Mouse (Mus musculus) hindbrain, postnatal 0 days (tissue): ENCODE results near the gene Ms4a18. TPM values are rescaled to one million over a fixed set of nuclear protein-coding genes. Genes with fewer than 3 reads are reported as not detected.
A peak's percentile ranks its signal among the peaks of the same experiment; 100 is the strongest.

Experiments used
- ATAC-seq: fragments of 200-750 bp; cut with Nextera tagmentation; 2 replicates; pipeline ENCODE4 v1.8.0; 2017; ENCODE audit warnings: mild to moderate bottlenecking, moderate TSS enrichment, moderate library complexity
- DNase-seq: peaks from one replicate; pipeline ENCODE4 v3.0.0-alpha.2; 2015; ENCODE audit warnings: low spot score
- H3K27ac ChIP-seq: fragments of 300-500 bp; sonication (generic); 2 replicates; pipeline ENCODE4 v1.5.1; 2014; ENCODE audit warnings: mild to moderate bottlenecking
- H3K27me3 ChIP-seq: fragments of 300-500 bp; sonication (generic); 2 replicates; pipeline ENCODE4 v1.6.1; 2014; ENCODE audit warnings: low read length, mixed read lengths; ENCODE audit not compliant: insufficient read depth
- H3K36me3 ChIP-seq: fragments of 300-500 bp; sonication (generic); 2 replicates; pipeline ENCODE4 v1.6.1; 2014; ENCODE audit warnings: low read length, mixed read lengths; ENCODE audit not compliant: insufficient read depth
- H3K4me1 ChIP-seq: fragments of 300-500 bp; sonication (generic); 2 replicates; pipeline ENCODE4 v1.6.1; 2014; ENCODE audit warnings: antibody characterized with exemption, low read length, mixed read lengths; ENCODE audit not compliant: insufficient read depth
- H3K4me2 ChIP-seq: fragments of 300-500 bp; sonication (generic); 2 replicates; pipeline ENCODE4 v1.6.1; 2014; ENCODE audit warnings: low read depth, mild to moderate bottlenecking, low read length, moderate library complexity, mixed read lengths
- H3K4me3 ChIP-seq: fragments of 300-500 bp; sonication (generic); 2 replicates; pipeline ENCODE4 v1.5.1; 2014; ENCODE audit warnings: low read length
- H3K9ac ChIP-seq: fragments of 300-500 bp; sonication (generic); replicated peaks from 2 replicates; pipeline ENCODE4 v1.6.1; 2014; ENCODE audit warnings: mild to moderate bottlenecking, low read length, moderate library complexity, mixed read lengths
- H3K9me3 ChIP-seq: fragments of 300-500 bp; sonication (generic); 2 replicates; pipeline ENCODE4 v1.6.1; 2016; ENCODE audit warnings: low read length, mixed read lengths
- CTCF ChIP-seq: IDR thresholded peaks from 2 replicates; pipeline ENCODE4 v1.5.1; 2016; ENCODE audit warnings: antibody characterized with exemption, control low read depth, low read depth
- WGBS: fragments of 180-500 bp; shearing (Covaris S2); extraction: QIAGEN DNeasy Blood & Tissue Kit; methylation state at CpG from one replicate; pipeline ENCODE4 v1.1.7; 2014; 5-methylcytosine and 5-hydroxymethylcytosine counted together
- polyA plus RNA-seq: library from polyadenylated mRNA; unstranded; fragments of >200 nt; fragmentation: Nextera tagmentation; extraction: Ambion mirVana; gene quantifications from 2 replicates; pipeline ENCODE4 v1.2.1, GENCODE M21; 2015
- total RNA-seq: library from RNA; depleted of rRNA; stranded (reverse); fragments of >200 nt; gene quantifications from 2 replicates; pipeline ENCODE4 v1.2.3, GENCODE M21; 2014

The Ms4a18 gene
- total and polyA plus RNA-seq, 2 experiments from 2014 or later: not detected

GRCm38 (mm10) chr19:10959978-10960346 is 57.9 kb downstream of the Ms4a18 start:
- Histone ChIP-seq H3K27ac (no peak overlapping the region), H3K4me2 (no peak overlapping the region), H3K27me3 (no peaks in the 10 kb centered on the region), H3K9me3 (no peaks in the 10 kb centered on the region), H3K9ac (no peak overlapping the region), H3K4me1 (no peaks in the 10 kb centered on the region), H3K4me3 (no peak overlapping the region), H3K36me3 (no peaks in the 10 kb centered on the region)
- ATAC-seq: no peak; the same call in 1 of the 2 replicates
- WGBS: 32% methylated on average over 12 of the region's 12 CpGs
- no peak for TF ChIP-seq CTCF
- no peak for DNase-seq

GRCm38 (mm10) chr19:10959085-10959977 is 58.5 kb downstream of the Ms4a18 start:
- H3K36me3 ChIP-seq: no peaks in the 10 kb centered on the region
- H3K9me3 ChIP-seq: no peaks in the 10 kb centered on the region
- ATAC-seq (peak; percentile 79), DNase-seq (peak; percentile 87)
- peak; percentile 88 for TF ChIP-seq CTCF
- no peak overlapping the region for H3K4me2 ChIP-seq
- no peak overlapping the region for H3K27ac ChIP-seq
- H3K4me1 ChIP-seq: no peaks in the 10 kb centered on the region
- no peaks in the 10 kb centered on the region for H3K27me3 ChIP-seq
- no peak overlapping the region for H3K4me3 ChIP-seq
- no peak overlapping the region for H3K9ac ChIP-seq
- 30% methylated on average over 11 of the region's 11 CpGs for WGBS

GRCm38 (mm10) chr19:10952021-10952939 is 65.6 kb downstream of the Ms4a18 start:
- Histone ChIP-seq H3K9ac (no peak overlapping the region; the same call in 1 of the 2 replicates), H3K36me3 (no peaks in the 10 kb centered on the region), H3K4me2 (0 out of 2 replicates have a peak overlapping the region, but pooled peaks have one; percentile 5), H3K4me1 (peaks cover 12% of the 10 kb centered on the region; the same call in 1 of the 2 replicates), H3K9me3 (no peaks in the 10 kb centered on the region), H3K27ac (peak overlapping the region; percentile 34; the same call in 1 of the 2 replicates), H3K27me3 (no peaks in the 10 kb centered on the region), H3K4me3 (no peak overlapping the region)
- 40% methylated on average over 11 of the region's 11 CpGs for WGBS
- ATAC-seq (0 out of 2 replicates have a peak, but pooled peaks have one; percentile 16), DNase-seq (peak; percentile 30)
- TF ChIP-seq CTCF: no peak

GRCm38 (mm10) chr19:10949558-10949957 is 68.3 kb downstream of the Ms4a18 start:
- ATAC-seq: peak; percentile 13
- no peak for DNase-seq
- TF ChIP-seq CTCF: no peak
- Histone ChIP-seq H3K9me3 (no peaks in the 10 kb centered on the region), H3K27me3 (no peaks in the 10 kb centered on the region), H3K9ac (peak overlapping the region; percentile 83; the same call in 1 of the 2 replicates), H3K27ac (peak overlapping the region; percentile 60), H3K36me3 (peaks cover 7% of the 10 kb centered on the region), H3K4me2 (peak overlapping the region; percentile 95), H3K4me1 (peaks cover 15% of the 10 kb centered on the region; the same call in 1 of the 2 replicates), H3K4me3 (peak overlapping the region; percentile 51)
- 39% methylated on average over 9 of the region's 9 CpGs for WGBS

GRCm38 (mm10) chr19:10949112-10949511 is 68.7 kb downstream of the Ms4a18 start, which contains the start of gene Ccdc86:
TSS of gene Ccdc86 (minus strand) at chr19:10949266.
- H3K36me3 ChIP-seq: peaks cover 8% of the 10 kb centered on the region
- H3K9ac ChIP-seq: peak within 1 kb of the TSS; percentile 83
- H3K27ac ChIP-seq: peak within 1 kb of the TSS; percentile 60
- peak within 1 kb of the TSS; percentile 51 for H3K4me3 ChIP-seq
- WGBS: under 1% methylated on average over 30 of the region's 30 CpGs
- ATAC-seq (peak; percentile 98), DNase-seq (peak; percentile 100)
- H3K4me1 ChIP-seq: peaks cover 15% of the 10 kb centered on the region; the same call in 1 of the 2 replicates
- no peak for TF ChIP-seq CTCF
- no peaks in the 10 kb centered on the region for H3K9me3 ChIP-seq
- H3K4me2 ChIP-seq: peak within 1 kb of the TSS; percentile 95
- H3K27me3 ChIP-seq: no peaks in the 10 kb centered on the region

GRCm38 (mm10) chr19:10948416-10948815 is 69.4 kb downstream of the Ms4a18 start:
- H3K27ac ChIP-seq: no peak overlapping the region
- H3K9ac ChIP-seq: peak overlapping the region; percentile 83
- H3K9me3 ChIP-seq: no peaks in the 10 kb centered on the region
- H3K27me3 ChIP-seq: no peaks in the 10 kb centered on the region
- peak overlapping the region; percentile 51 for H3K4me3 ChIP-seq
- DNase-seq (no peak), ATAC-seq (no peak)
- peak overlapping the region; percentile 95 for H3K4me2 ChIP-seq
- peaks cover 15% of the 10 kb centered on the region; the same call in 1 of the 2 replicates for H3K4me1 ChIP-seq
- no peak for TF ChIP-seq CTCF
- H3K36me3 ChIP-seq: peaks cover 14% of the 10 kb centered on the region
- WGBS: under 1% methylated on average over 20 of the region's 20 CpGs
